Mouse (Mus musculus): Measurements from ENCODE around the gene Nav1. TPM values are rescaled to one million over a fixed set of nuclear protein-coding genes. Genes with fewer than 3 reads are reported as not detected.

Gene Nav1
- polyA plus RNA-seq, 1 experiment from 2014 or later: 18.0 TPM

DNA sequence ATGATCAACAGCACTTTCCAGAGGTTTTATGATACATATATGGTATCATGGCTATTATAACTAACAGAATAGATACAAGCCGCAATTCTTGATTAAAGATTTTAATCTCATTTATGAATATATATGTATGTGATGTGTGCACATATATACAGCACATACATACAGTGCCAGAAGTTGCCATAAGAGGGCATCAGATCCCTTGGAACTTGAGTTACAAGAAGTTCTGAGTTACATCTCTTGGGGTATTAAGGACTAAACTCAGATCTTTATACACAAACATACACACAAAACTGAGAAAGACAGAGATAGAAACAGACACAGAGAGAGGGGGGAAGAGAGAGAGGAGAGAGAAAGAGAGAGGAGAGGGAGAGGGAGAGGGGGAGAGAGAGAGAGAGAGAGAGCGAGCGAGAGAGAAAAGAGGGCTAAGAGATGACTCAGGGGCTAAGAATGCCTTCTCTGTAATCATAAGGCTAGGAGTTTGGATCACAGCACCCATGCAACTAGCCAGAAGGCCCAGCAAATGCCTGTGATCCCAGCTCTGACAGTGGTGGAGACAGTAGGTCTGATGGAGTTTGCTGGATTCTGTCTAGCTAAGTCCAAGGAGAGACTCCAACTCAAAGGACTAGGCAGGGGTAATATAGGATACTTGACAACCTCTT is 205.5 kb downstream of the Nav1 start:
- Histone ChIP-seq H3K4me2 (ENCODE audit: low read depth, low read length) (no peak overlapping the region), H3K4me1 (ENCODE audit: control insufficient read depth, insufficient read depth, low read length) (no peaks in the 10 kb centered on the region), H3K27me3 (replicated peaks; ENCODE audit: control insufficient read depth, insufficient read depth, low read length) (no peaks in the 10 kb centered on the region), H3K27ac (replicated peaks; ENCODE audit: low read depth, low read length) (no peak overlapping the region), H3K9ac (ENCODE audit: low read depth, low read length) (no peak overlapping the region), H3K4me3 (ENCODE audit: low read depth, low read length) (no peak overlapping the region), H3K36me3 (ENCODE audit: control insufficient read depth, insufficient read depth, low read length) (peaks cover 93% of the 10 kb centered on the region), H3K9me3 (ENCODE audit: control insufficient read depth, low read length) (no peaks in the 10 kb centered on the region)
- WGBS: 98% methylated on average over 3 of the region's 3 CpGs
- DNase-seq (ENCODE audit: low spot score): no peak
- ATAC-seq (ENCODE audit: low read depth): no peak

DNA sequence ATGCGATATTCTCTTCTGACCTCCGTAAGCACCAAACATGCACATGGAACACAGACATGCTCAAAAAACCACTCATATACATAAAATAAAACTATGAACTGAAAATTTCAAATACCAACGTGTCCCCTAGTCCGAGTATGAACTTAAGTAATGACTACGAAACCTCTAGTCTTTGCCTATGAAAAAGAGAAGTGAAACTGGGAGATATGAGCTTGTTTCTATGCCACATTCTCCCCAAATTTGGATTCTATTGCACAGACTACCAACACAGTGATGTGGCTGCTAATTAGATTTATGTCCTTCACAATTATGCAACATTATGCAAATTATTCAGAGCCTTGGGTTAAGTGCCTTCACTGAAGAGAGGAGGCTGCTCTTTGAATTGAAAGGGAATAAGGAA is 207.6 kb downstream of the Nav1 start:
- peaks cover 93% of the 10 kb centered on the region for H3K36me3 ChIP-seq (ENCODE audit: control insufficient read depth, insufficient read depth, low read length)
- H3K4me3 ChIP-seq (ENCODE audit: low read depth, low read length): no peak overlapping the region
- H3K9me3 ChIP-seq (ENCODE audit: control insufficient read depth, low read length): no peaks in the 10 kb centered on the region
- H3K4me2 ChIP-seq (ENCODE audit: low read depth, low read length): no peak overlapping the region
- H3K27me3 ChIP-seq (replicated peaks; ENCODE audit: control insufficient read depth, insufficient read depth, low read length): no peaks in the 10 kb centered on the region
- H3K9ac ChIP-seq (ENCODE audit: low read depth, low read length): no peak overlapping the region
- no peaks in the 10 kb centered on the region for H3K4me1 ChIP-seq (ENCODE audit: control insufficient read depth, insufficient read depth, low read length)
- H3K27ac ChIP-seq (replicated peaks; ENCODE audit: low read depth, low read length): no peak overlapping the region
- ATAC-seq (ENCODE audit: low read depth): no peak
- no peak for DNase-seq (ENCODE audit: low spot score)
- 91% methylated on average over 5 of the region's 5 CpGs for WGBS

DNA sequence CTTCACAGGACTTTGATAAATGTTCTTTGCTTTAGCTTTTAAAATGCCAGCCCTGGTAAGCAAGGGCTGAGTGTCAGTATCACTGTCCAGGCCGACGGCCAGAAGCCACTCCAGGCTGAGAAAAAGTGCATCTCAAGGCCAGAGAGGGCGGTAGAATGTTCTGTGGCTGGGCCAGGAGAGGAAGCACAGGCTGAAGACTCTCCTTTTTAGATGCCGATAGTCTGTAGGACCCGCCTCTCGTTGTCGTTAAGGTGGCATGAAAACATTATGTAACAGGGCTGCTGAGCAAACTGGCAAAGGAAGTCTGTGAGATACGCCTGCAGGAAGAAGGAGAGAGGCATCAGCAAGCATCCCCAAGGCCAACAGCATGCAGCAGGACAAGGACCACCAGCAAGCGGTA is 221.9 kb downstream of the Nav1 start:
- ATAC-seq (ENCODE audit: low read depth) (no peak), DNase-seq (ENCODE audit: low spot score) (no peak)
- Histone ChIP-seq H3K27ac (replicated peaks; ENCODE audit: low read depth, low read length) (no peak overlapping the region), H3K4me3 (ENCODE audit: low read depth, low read length) (no peak overlapping the region), H3K36me3 (ENCODE audit: control insufficient read depth, insufficient read depth, low read length) (peaks cover 83% of the 10 kb centered on the region), H3K4me1 (ENCODE audit: control insufficient read depth, insufficient read depth, low read length) (no peaks in the 10 kb centered on the region), H3K9ac (ENCODE audit: low read depth, low read length) (no peak overlapping the region), H3K27me3 (replicated peaks; ENCODE audit: control insufficient read depth, insufficient read depth, low read length) (no peaks in the 10 kb centered on the region), H3K4me2 (ENCODE audit: low read depth, low read length) (no peak overlapping the region), H3K9me3 (ENCODE audit: control insufficient read depth, low read length) (no peaks in the 10 kb centered on the region)
- WGBS: 88% methylated on average over 9 of the region's 9 CpGs

Small RNA genes within 50 kb of the gene (microRNA-seq; reads per million reads assigned to microRNA genes)
- gene Mir1231 (ENCODE audit: borderline number of aligned reads): not detected

Other genes with a start within 250 kb of the Nav1 start
- gene Shisa4, start 232.1 kb downstream of the Nav1 start, polyA plus RNA-seq (2014; fragmentation: Nextera tagmentation; extraction: Ambion mirVana): 25.2 and 25.6 TPM in 2 replicates
- 103 and 108 TPM in 2 replicates for gene Ipo9, start 176.8 kb downstream of the Nav1 start, polyA plus RNA-seq (2014; fragmentation: Nextera tagmentation; extraction: Ambion mirVana)
- 112 and 119 TPM in 2 replicates for gene Csrp1, start 112.8 kb upstream of the Nav1 start, polyA plus RNA-seq (2014; fragmentation: Nextera tagmentation; extraction: Ambion mirVana)
- 80.1 and 90.4 TPM in 2 replicates for gene Phlda3, start 158.8 kb upstream of the Nav1 start, polyA plus RNA-seq (2014; fragmentation: Nextera tagmentation; extraction: Ambion mirVana)
- 637 and 738 TPM in 2 replicates for gene Tnni1, start 172.1 kb upstream of the Nav1 start, polyA plus RNA-seq (2014; fragmentation: Nextera tagmentation; extraction: Ambion mirVana)
- gene Lad1, start 211.3 kb upstream of the Nav1 start, polyA plus RNA-seq (2014; fragmentation: Nextera tagmentation; extraction: Ambion mirVana): 16.6 and 21.7 TPM in 2 replicates
- gene Tnnt2, start 229.1 kb upstream of the Nav1 start, polyA plus RNA-seq (2014; fragmentation: Nextera tagmentation; extraction: Ambion mirVana): 193 and 213 TPM in 2 replicates